Mouse (Mus musculus) intestine, embryonic 14.5 days (tissue): Measurements from ENCODE around the gene Adsl. TPM values are rescaled to one million over a fixed set of nuclear protein-coding genes. Genes with fewer than 3 reads are reported as not detected.
"Not testable (repeated sequence)": the region's sequence is repeated elsewhere in the genome, so short reads cannot be mapped to it uniquely, and the experiment has no call there.

Experiments used
- ATAC-seq: fragments of 200-750 bp; cut with Nextera tagmentation; replicated peaks from 2 replicates; pipeline ENCODE4 v1.8.0; 2017; ENCODE audit warnings: low read depth, moderate number of reproducible peaks, moderate TSS enrichment, moderate library complexity; ENCODE audit not compliant: low FRiP score, low TSS enrichment
- DNase-seq: peaks from one replicate; pipeline ENCODE4 v3.0.0-alpha.2; 2018; ENCODE audit warnings: low spot score
- H3K27ac ChIP-seq: fragments of 300-500 bp; sonication (generic); 2 replicates; pipeline ENCODE4 v1.5.1; 2014; ENCODE audit warnings: low read depth, mild to moderate bottlenecking, control low read depth
- H3K27me3 ChIP-seq: fragments of 300-500 bp; sonication (generic); replicated peaks from 2 replicates; pipeline ENCODE4 v1.6.1; 2014; ENCODE audit warnings: low read length, control low read depth; ENCODE audit not compliant: control insufficient read depth, insufficient read depth
- H3K36me3 ChIP-seq: fragments of 300-500 bp; sonication (generic); 2 replicates; pipeline ENCODE4 v1.6.1; 2014; ENCODE audit warnings: low read length, control low read depth; ENCODE audit not compliant: control insufficient read depth, insufficient read depth
- H3K4me1 ChIP-seq: fragments of 300-500 bp; sonication (generic); replicated peaks from 2 replicates; pipeline ENCODE4 v1.6.1; 2014; ENCODE audit warnings: low read length, control low read depth, mixed read lengths; ENCODE audit not compliant: control insufficient read depth, insufficient read depth
- H3K4me2 ChIP-seq: fragments of 300-500 bp; sonication (generic); 2 replicates; pipeline ENCODE4 v1.6.1; 2014; ENCODE audit warnings: low read length
- H3K4me3 ChIP-seq: fragments of 300-500 bp; sonication (generic); 2 replicates; pipeline ENCODE4 v1.5.1; 2014; ENCODE audit warnings: low read depth, low read length, control low read depth, mixed read lengths
- H3K9ac ChIP-seq: fragments of 300-500 bp; sonication (generic); 2 replicates; pipeline ENCODE4 v1.6.1; 2014; ENCODE audit warnings: mild to moderate bottlenecking, low read length
- H3K9me3 ChIP-seq: fragments of 300-500 bp; sonication (generic); 2 replicates; pipeline ENCODE4 v1.6.1; 2016; ENCODE audit warnings: low read length, control low read depth; ENCODE audit not compliant: control insufficient read depth
- WGBS: fragments of 180-500 bp; shearing (Covaris S2); extraction: QIAGEN DNeasy Blood & Tissue Kit; methylation state at CpG from one replicate; pipeline ENCODE4 v1.1.7; 2014; 5-methylcytosine and 5-hydroxymethylcytosine counted together
- polyA plus RNA-seq: library from polyadenylated mRNA; unstranded; fragments of >200 nt; fragmentation: Nextera tagmentation; extraction: Ambion mirVana; gene quantifications from 2 replicates; pipeline ENCODE4 v1.2.1, GENCODE M21; 2014

Gene Adsl
- polyA plus RNA-seq, 1 experiment from 2014 or later: 175 TPM

GRCm38 (mm10) chr15:80915850-80916249, 32.4 kb upstream of the Adsl start:
- Histone ChIP-seq H3K4me3 (no peak overlapping the region), H3K9me3 (no peaks in the 10 kb centered on the region), H3K27me3 (no peaks in the 10 kb centered on the region), H3K4me1 (no peaks in the 10 kb centered on the region), H3K36me3 (peaks cover 92% of the 10 kb centered on the region), H3K27ac (no peak overlapping the region), H3K4me2 (no peak overlapping the region), H3K9ac (no peak overlapping the region)
- DNase-seq (no peak), ATAC-seq (no peak)
- 84% methylated on average over 2 of the region's 2 CpGs for WGBS

GRCm38 (mm10) chr15:80916621-80917020, 31.7 kb upstream of the Adsl start:
- no peaks in the 10 kb centered on the region for H3K27me3 ChIP-seq
- H3K36me3 ChIP-seq: peaks cover 92% of the 10 kb centered on the region
- H3K9me3 ChIP-seq: no peaks in the 10 kb centered on the region
- ATAC-seq: no peak
- 95% methylated on average over 7 of the region's 7 CpGs for WGBS
- H3K9ac ChIP-seq: no peak overlapping the region
- no peak overlapping the region for H3K27ac ChIP-seq
- no peak for DNase-seq
- H3K4me3 ChIP-seq: no peak overlapping the region
- H3K4me2 ChIP-seq: no peak overlapping the region
- no peaks in the 10 kb centered on the region for H3K4me1 ChIP-seq

GRCm38 (mm10) chr15:80920346-80920745, 27.9 kb upstream of the Adsl start:
- Histone ChIP-seq H3K27ac (no peak overlapping the region), H3K4me3 (no peak overlapping the region), H3K9ac (no peak overlapping the region), H3K27me3 (no peaks in the 10 kb centered on the region), H3K36me3 (peaks cover 86% of the 10 kb centered on the region), H3K4me2 (no peak overlapping the region), H3K9me3 (no peaks in the 10 kb centered on the region), H3K4me1 (no peaks in the 10 kb centered on the region)
- ATAC-seq: no peak
- DNase-seq: no peak
- 96% methylated on average over 3 of the region's 3 CpGs for WGBS

GRCm38 (mm10) chr15:80921781-80922180, 26.5 kb upstream of the Adsl start:
- no peak overlapping the region for H3K9ac ChIP-seq
- peaks cover 85% of the 10 kb centered on the region for H3K36me3 ChIP-seq
- H3K4me3 ChIP-seq: no peak overlapping the region
- H3K4me2 ChIP-seq: no peak overlapping the region
- no peaks in the 10 kb centered on the region for H3K27me3 ChIP-seq
- DNase-seq (no peak), ATAC-seq (no peak)
- WGBS: 71% methylated on average over 4 of the region's 4 CpGs
- H3K27ac ChIP-seq: no peak overlapping the region
- H3K4me1 ChIP-seq: no peaks in the 10 kb centered on the region
- no peaks in the 10 kb centered on the region for H3K9me3 ChIP-seq

- ATAC-seq (no peak), DNase-seq (no peak)
- Histone ChIP-seq H3K36me3 (peaks cover 83% of the 10 kb centered on the region), H3K4me2 (no peak overlapping the region), H3K27ac (no peak overlapping the region), H3K4me3 (no peak overlapping the region), H3K9me3 (no peaks in the 10 kb centered on the region), H3K27me3 (no peaks in the 10 kb centered on the region), H3K9ac (no peak overlapping the region), H3K4me1 (no peaks in the 10 kb centered on the region)
- 92% methylated on average over 2 of the region's 2 CpGs for WGBS
Observed at GRCm38 (mm10) chr15:80924211-80924610, 24.1 kb upstream of the Adsl start.

GRCm38 (mm10) chr15:80928811-80929355, 19.4 kb upstream of the Adsl start:
- no peak overlapping the region for H3K9ac ChIP-seq
- ATAC-seq (no peak), DNase-seq (no peak)
- H3K27ac ChIP-seq: no peak overlapping the region
- peaks cover 70% of the 10 kb centered on the region for H3K36me3 ChIP-seq
- 84% methylated on average over 20 of the region's 20 CpGs for WGBS
- no peaks in the 10 kb centered on the region for H3K27me3 ChIP-seq
- H3K4me1 ChIP-seq: no peaks in the 10 kb centered on the region
- no peaks in the 10 kb centered on the region for H3K9me3 ChIP-seq
- no peak overlapping the region for H3K4me3 ChIP-seq
- no peak overlapping the region for H3K4me2 ChIP-seq

- no peak overlapping the region for H3K9ac ChIP-seq
- DNase-seq (no peak), ATAC-seq (no peak; the same call in 1 of the 2 replicates)
- H3K4me1 ChIP-seq: no peaks in the 10 kb centered on the region
- no peak overlapping the region for H3K4me3 ChIP-seq
- no peak overlapping the region; the same call in 1 of the 2 replicates for H3K27ac ChIP-seq
- H3K9me3 ChIP-seq: no peaks in the 10 kb centered on the region
- H3K27me3 ChIP-seq: no peaks in the 10 kb centered on the region
- no peak overlapping the region for H3K4me2 ChIP-seq
- 35% methylated on average over 14 of the region's 16 CpGs for WGBS
- H3K36me3 ChIP-seq: peaks cover 66% of the 10 kb centered on the region
Observed at GRCm38 (mm10) chr15:80930048-80930571, 18.2 kb upstream of the Adsl start.

GRCm38 (mm10) chr15:80930676-80931320, 17.5 kb upstream of the Adsl start:
- H3K4me2 ChIP-seq, H3K27me3 ChIP-seq, H3K4me1 ChIP-seq, DNase-seq, H3K27ac ChIP-seq, H3K9me3 ChIP-seq, H3K4me3 ChIP-seq, H3K9ac ChIP-seq, ATAC-seq: not testable (repeated sequence)
- WGBS: 80% methylated on average over 23 of the region's 23 CpGs
- H3K36me3 ChIP-seq: peaks cover 61% of the 10 kb centered on the region
